Mouse (Mus musculus): Measurements from ENCODE around the gene Cped1.

GRCm38 (mm10) chr6:22035895-22036294 lies 50.2 kb downstream of the Cped1 start:
- TF ChIP-seq EP300 (IDR thresholded peaks at IDR 0.05; ENCODE audit: low read depth) = no peak
- no peak for TF ChIP-seq CTCF (IDR thresholded peaks at IDR 0.05; ENCODE audit: low read depth)
